Mouse (Mus musculus): ENCODE results near the gene Nxpe5. TPM values are rescaled to one million over a fixed set of nuclear protein-coding genes. Genes with fewer than 3 reads are reported as not detected.

The Nxpe5 gene
- polyA plus RNA-seq, 1 experiment = not detected

- no peaks in the 10 kb centered on the region for H3K36me3 ChIP-seq (ENCODE audit: control insufficient read depth, insufficient read depth)
- no peak for TF ChIP-seq TCF12 (IDR thresholded peaks at IDR 0.05; ENCODE audit: insufficient read depth, poor library complexity, severe bottlenecking)
- TF ChIP-seq TCF3 (IDR thresholded peaks at IDR 0.05; ENCODE audit: insufficient read length, low read depth) = no peak
- TF ChIP-seq SRF (IDR thresholded peaks at IDR 0.05; ENCODE audit: control insufficient read depth, insufficient read length, low read depth) = no peak
- no peak for TF ChIP-seq POLR2A (IDR thresholded peaks at IDR 0.05; ENCODE audit: insufficient read length, low read depth)
- TF ChIP-seq E2F4 (IDR thresholded peaks at IDR 0.05; ENCODE audit: insufficient read depth) = no peak
- TF ChIP-seq POLR2AphosphoS2 (IDR thresholded peaks at IDR 0.05; ENCODE audit: insufficient read length, low read depth) = no peak
- no peak for TF ChIP-seq MYOG (IDR thresholded peaks at IDR 0.05; ENCODE audit: control insufficient read depth in 1 of 3, insufficient read depth in 1 of 3, insufficient read length in 2 of 3, low read depth in 2 of 3)
- TF ChIP-seq REST (IDR thresholded peaks at IDR 0.05; ENCODE audit: insufficient read depth, insufficient read length) = no peak
- no peak for TF ChIP-seq CEBPB (IDR thresholded peaks at IDR 0.05; ENCODE audit: insufficient read depth, poor library complexity, severe bottlenecking)
- no peak for TF ChIP-seq USF1 (IDR thresholded peaks at IDR 0.05; ENCODE audit: low read depth)
- no peak for TF ChIP-seq MYOD1 (IDR thresholded peaks at IDR 0.05; ENCODE audit: control insufficient read depth in 1 of 3, insufficient read length in 2 of 3, low read depth in 2 of 3)
- no peak for TF ChIP-seq MAX (IDR thresholded peaks at IDR 0.05; ENCODE audit: low read depth)
- H3K27me3 ChIP-seq (ENCODE audit: control insufficient read depth, insufficient read depth, insufficient read length) = no peaks in the 10 kb centered on the region
- no peak overlapping the region for H3K4me3 ChIP-seq
- no peaks in the 10 kb centered on the region for H3K79me2 ChIP-seq (ENCODE audit: control insufficient read depth, insufficient read depth)
- H3ac ChIP-seq (ENCODE audit: control insufficient read depth, insufficient read length) = no peak overlapping the region
- no peak overlapping the region for H3K4me2 ChIP-seq (ENCODE audit: low read depth)
Measured at GRCm38 (mm10) chr5:138281798-138282197, 56.1 kb downstream of the Nxpe5 start.

- Histone ChIP-seq H3K4me2 (ENCODE audit: low read depth) (no peak overlapping the region), H3K4me3 (no peak overlapping the region), H3K36me3 (ENCODE audit: control insufficient read depth, insufficient read depth) (no peaks in the 10 kb centered on the region), H3ac (ENCODE audit: control insufficient read depth, insufficient read length) (no peak overlapping the region), H3K79me2 (ENCODE audit: control insufficient read depth, insufficient read depth) (no peaks in the 10 kb centered on the region), H3K27me3 (ENCODE audit: control insufficient read depth, insufficient read depth, insufficient read length) (no peaks in the 10 kb centered on the region)
- TF ChIP-seq USF1 (IDR thresholded peaks at IDR 0.05; ENCODE audit: low read depth) = no peak
- no peak for TF ChIP-seq REST (IDR thresholded peaks at IDR 0.05; ENCODE audit: insufficient read depth, insufficient read length)
- TF ChIP-seq TCF12 (IDR thresholded peaks at IDR 0.05; ENCODE audit: insufficient read depth, poor library complexity, severe bottlenecking) = no peak
- no peak for TF ChIP-seq POLR2A (IDR thresholded peaks at IDR 0.05; ENCODE audit: insufficient read length, low read depth)
- TF ChIP-seq TCF3 (IDR thresholded peaks at IDR 0.05; ENCODE audit: insufficient read length, low read depth) = no peak
- TF ChIP-seq MYOD1 (IDR thresholded peaks at IDR 0.05; ENCODE audit: control insufficient read depth in 1 of 3, insufficient read length in 2 of 3, low read depth in 2 of 3) = no peak
- no peak for TF ChIP-seq POLR2AphosphoS2 (IDR thresholded peaks at IDR 0.05; ENCODE audit: insufficient read length, low read depth)
- no peak for TF ChIP-seq SRF (IDR thresholded peaks at IDR 0.05; ENCODE audit: control insufficient read depth, insufficient read length, low read depth)
Measured at GRCm38 (mm10) chr5:138283540-138283939, 57.8 kb downstream of the Nxpe5 start.

GRCm38 (mm10) chr5:138287861-138288260 is 62.2 kb downstream of the Nxpe5 start:
- H3K36me3 ChIP-seq (ENCODE audit: control insufficient read depth, insufficient read depth) = no peaks in the 10 kb centered on the region
- no peak overlapping the region for H3K4me3 ChIP-seq
- H3K27me3 ChIP-seq (ENCODE audit: control insufficient read depth, insufficient read depth, insufficient read length) = no peaks in the 10 kb centered on the region
- no peak overlapping the region for H3ac ChIP-seq (ENCODE audit: control insufficient read depth, insufficient read length)
- H3K79me2 ChIP-seq (ENCODE audit: control insufficient read depth, insufficient read depth) = no peaks in the 10 kb centered on the region
- no peak overlapping the region for H3K4me2 ChIP-seq (ENCODE audit: low read depth)
- no peak for TF ChIP-seq USF1 (IDR thresholded peaks at IDR 0.05; ENCODE audit: low read depth)
- no peak for TF ChIP-seq TCF3 (IDR thresholded peaks at IDR 0.05; ENCODE audit: insufficient read length, low read depth)
- TF ChIP-seq CEBPB (IDR thresholded peaks at IDR 0.05; ENCODE audit: insufficient read depth, poor library complexity, severe bottlenecking) = no peak
- TF ChIP-seq MYOD1 (IDR thresholded peaks at IDR 0.05; ENCODE audit: control insufficient read depth in 1 of 3, insufficient read length in 2 of 3, low read depth in 2 of 3) = no peak
- TF ChIP-seq POLR2A (IDR thresholded peaks at IDR 0.05; ENCODE audit: insufficient read length, low read depth) = no peak
- TF ChIP-seq REST (IDR thresholded peaks at IDR 0.05; ENCODE audit: insufficient read depth, insufficient read length) = no peak
- TF ChIP-seq SRF (IDR thresholded peaks at IDR 0.05; ENCODE audit: control insufficient read depth, insufficient read length, low read depth) = no peak
- no peak for TF ChIP-seq POLR2AphosphoS2 (IDR thresholded peaks at IDR 0.05; ENCODE audit: insufficient read length, low read depth)
- no peak for TF ChIP-seq E2F4 (IDR thresholded peaks at IDR 0.05; ENCODE audit: insufficient read depth)
- no peak for TF ChIP-seq TCF12 (IDR thresholded peaks at IDR 0.05; ENCODE audit: insufficient read depth, poor library complexity, severe bottlenecking)
- TF ChIP-seq MAX (IDR thresholded peaks at IDR 0.05; ENCODE audit: low read depth) = no peak
- TF ChIP-seq MYOG (IDR thresholded peaks at IDR 0.05; ENCODE audit: control insufficient read depth in 1 of 3, insufficient read depth in 1 of 3, insufficient read length in 2 of 3, low read depth in 2 of 3) = no peak

GRCm38 (mm10) chr5:138291638-138292037 is 65.9 kb downstream of the Nxpe5 start:
- Histone ChIP-seq H3K4me2 (ENCODE audit: low read depth) (no peak overlapping the region), H3K36me3 (ENCODE audit: control insufficient read depth, insufficient read depth) (no peaks in the 10 kb centered on the region), H3K79me2 (ENCODE audit: control insufficient read depth, insufficient read depth) (no peaks in the 10 kb centered on the region), H3ac (ENCODE audit: control insufficient read depth, insufficient read length) (no peak overlapping the region), H3K4me3 (no peak overlapping the region), H3K27me3 (ENCODE audit: control insufficient read depth, insufficient read depth, insufficient read length) (no peaks in the 10 kb centered on the region)
- TF ChIP-seq MYOD1 (IDR thresholded peaks at IDR 0.05; ENCODE audit: control insufficient read depth in 1 of 3, insufficient read length in 2 of 3, low read depth in 2 of 3) = no peak
- TF ChIP-seq MYOG (IDR thresholded peaks at IDR 0.05; ENCODE audit: control insufficient read depth in 1 of 3, insufficient read depth in 1 of 3, insufficient read length in 2 of 3, low read depth in 2 of 3) = no peak
- TF ChIP-seq SRF (IDR thresholded peaks at IDR 0.05; ENCODE audit: control insufficient read depth, insufficient read length, low read depth) = no peak
- TF ChIP-seq CEBPB (IDR thresholded peaks at IDR 0.05; ENCODE audit: insufficient read depth, poor library complexity, severe bottlenecking) = no peak
- no peak for TF ChIP-seq E2F4 (IDR thresholded peaks at IDR 0.05; ENCODE audit: insufficient read depth)
- no peak for TF ChIP-seq REST (IDR thresholded peaks at IDR 0.05; ENCODE audit: insufficient read depth, insufficient read length)
- no peak for TF ChIP-seq POLR2A (IDR thresholded peaks at IDR 0.05; ENCODE audit: insufficient read length, low read depth)
- no peak for TF ChIP-seq MAX (IDR thresholded peaks at IDR 0.05; ENCODE audit: low read depth)
- TF ChIP-seq TCF12 (IDR thresholded peaks at IDR 0.05; ENCODE audit: insufficient read depth, poor library complexity, severe bottlenecking) = no peak
- TF ChIP-seq POLR2AphosphoS2 (IDR thresholded peaks at IDR 0.05; ENCODE audit: insufficient read length, low read depth) = no peak
- no peak for TF ChIP-seq USF1 (IDR thresholded peaks at IDR 0.05; ENCODE audit: low read depth)
- TF ChIP-seq TCF3 (IDR thresholded peaks at IDR 0.05; ENCODE audit: insufficient read length, low read depth) = no peak
